Mouse (Mus musculus): ENCODE results near the gene Xlr5a. TPM values are rescaled to one million over a fixed set of nuclear protein-coding genes. Genes with fewer than 3 reads are reported as not detected.

Xlr5a gene
- polyA plus RNA-seq (2012; rRNA removed), result 0.07 TPM in 1 of 2 replicates, not detected in the other

GRCm38 (mm10) chrX:73292876-73293275 is at the start of gene Xlr5a, which contains the start of gene Xlr5c:
Gene Xlr5a (minus strand): TSS chrX:73292976.
Gene Xlr5c (minus strand): TSS chrX:73292976.

DNA sequence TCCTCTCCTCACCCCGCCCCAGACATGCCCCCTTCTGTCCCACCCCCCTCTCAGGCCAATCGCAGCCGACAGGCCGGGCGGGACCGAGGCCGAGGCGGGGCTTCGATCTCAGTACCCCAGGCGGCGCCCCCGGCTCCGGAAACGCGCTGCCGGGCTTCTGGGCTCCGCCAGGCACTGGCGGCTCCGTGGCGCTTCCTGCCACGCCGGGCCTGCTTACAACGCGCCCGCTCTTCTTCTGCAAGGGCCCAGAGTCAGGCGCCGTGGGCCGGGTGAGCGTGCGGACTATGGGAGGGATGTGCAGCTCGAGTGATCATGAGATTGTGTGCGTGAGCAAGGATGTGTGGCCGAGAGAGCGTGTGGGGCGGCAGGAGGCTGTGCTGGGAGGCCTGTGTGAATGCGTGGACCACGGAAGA is 49.7 kb upstream of the Xlr5a start, which contains the start of gene Zfp275:
Gene Zfp275, plus strand, starts transcription at position 139 of the 413 bp plus-strand sequence.

DNA sequence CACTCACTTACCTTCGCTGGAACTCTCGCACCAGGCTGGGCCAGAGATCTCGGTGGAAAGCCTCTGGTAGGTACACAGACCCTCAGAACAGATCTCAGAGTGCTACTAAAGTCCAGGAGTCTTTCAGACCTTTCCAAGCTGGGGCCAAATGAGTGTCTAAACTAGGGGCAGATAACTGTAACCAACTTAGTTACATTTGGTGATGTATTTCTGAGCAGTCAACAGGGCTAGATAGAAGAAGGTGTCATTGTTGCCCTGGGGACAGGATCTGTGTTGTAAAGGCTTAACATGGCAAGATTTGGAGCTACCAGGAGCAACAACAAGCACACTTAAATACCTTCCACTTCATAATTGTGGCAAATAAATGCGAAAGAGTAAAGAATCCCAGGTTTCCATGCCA is 44.0 kb upstream of the Xlr5a start, which contains the start of gene Gm45015:
Gene Gm45015, minus strand, starts transcription at position 101 of the 400 bp plus-strand sequence.

GRCm38 (mm10) chrX:73265270-73265669 is 27.5 kb downstream of the Xlr5a start, which contains the start of gene Xlr3c:
Gene Xlr3c (minus strand): TSS chrX:73265390.

DNA sequence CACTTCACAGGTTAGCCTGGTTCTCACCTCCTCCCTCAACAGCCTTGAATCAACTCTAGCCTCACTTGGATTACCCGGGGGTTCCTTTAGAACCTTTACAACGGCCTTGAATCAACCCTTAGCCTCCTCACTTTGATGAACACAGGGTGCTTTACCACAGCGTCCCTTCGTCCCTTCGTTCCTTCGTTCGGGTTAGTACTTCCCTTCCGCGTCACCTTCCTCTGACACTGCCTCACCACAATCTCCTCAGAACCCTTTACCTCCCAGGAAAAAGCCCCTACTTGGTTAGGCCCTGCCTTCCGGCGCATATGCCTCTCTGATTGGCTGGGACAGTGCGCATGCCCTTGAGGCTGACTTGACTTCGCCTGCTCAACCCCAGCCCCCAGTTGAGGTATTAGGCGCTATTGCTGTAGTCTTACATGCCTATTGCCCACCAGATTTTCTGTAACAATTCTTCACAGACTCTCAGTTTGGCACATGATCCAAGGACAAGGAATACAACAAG is 49.9 kb downstream of the Xlr5a start, which contains the start of gene Xlr4c:
Gene Xlr4c, minus strand, starts transcription at position 310 of the 505 bp plus-strand sequence.

DNA sequence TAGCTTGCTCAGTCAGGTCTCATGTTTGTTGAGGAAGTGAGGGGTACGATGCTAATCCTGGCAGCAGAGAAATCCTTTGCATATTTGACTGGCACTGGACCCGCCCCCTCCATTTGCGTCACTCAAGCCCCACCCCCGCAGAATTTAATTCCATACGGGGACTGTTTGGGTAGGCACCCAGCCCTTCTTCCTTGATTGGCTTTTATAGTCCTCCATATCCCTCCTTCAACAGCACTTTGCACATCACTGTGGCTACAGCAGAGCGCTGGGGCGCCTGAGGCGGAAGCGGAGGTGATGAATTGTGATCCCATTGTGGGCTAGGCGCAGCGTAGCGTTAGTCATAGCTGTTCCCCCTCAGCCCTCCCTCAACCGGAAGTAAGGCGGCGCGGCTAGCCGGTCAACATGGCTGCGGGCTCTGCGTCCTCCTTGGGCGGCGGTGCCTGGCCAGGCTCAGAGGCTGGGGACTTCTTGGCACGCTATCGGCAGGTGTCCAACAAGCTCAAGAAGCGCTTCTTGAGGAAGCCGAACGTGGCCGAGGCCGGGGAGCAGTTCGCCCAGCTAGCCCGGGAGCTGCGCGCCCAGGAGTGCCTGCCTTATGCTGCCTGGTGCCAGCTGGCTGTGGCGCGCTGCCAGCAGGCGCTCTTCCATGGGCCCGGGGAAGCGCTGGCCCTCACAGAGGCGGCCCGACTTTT is 64.7 kb downstream of the Xlr5a start, which contains the start of gene F8a:
Gene F8a, plus strand, starts transcription at position 378 of the 692 bp plus-strand sequence.

GRCm38 (mm10) chrX:73213819-73214564 is 78.8 kb downstream of the Xlr5a start, which contains the start of gene Xlr4b:
Gene Xlr4b (plus strand): TSS chrX:73214333.

GRCm38 (mm10) chrX:73191934-73192333 is 100.8 kb downstream of the Xlr5a start, which contains the start of gene Xlr3b:
Gene Xlr3b (plus strand): TSS chrX:73192207.

GRCm38 (mm10) chrX:73176889-73177288 is 115.9 kb downstream of the Xlr5a start, which contains the start of gene Spin2d:
Gene Spin2d (minus strand): TSS chrX:73176989.

GRCm38 (mm10) chrX:73149350-73149749 is 143.4 kb downstream of the Xlr5a start, which contains the start of gene DXBay18:
Gene DXBay18 (minus strand): TSS chrX:73149450.

GRCm38 (mm10) chrX:73148496-73148895 is 144.3 kb downstream of the Xlr5a start, which contains the start of gene Xlr5b:
Gene Xlr5b (plus strand): TSS chrX:73148796.

GRCm38 (mm10) chrX:73116747-73117146 is 176.0 kb downstream of the Xlr5a start, which contains the start of gene Gm14685:
Gene Gm14685 (plus strand): TSS chrX:73117047.

GRCm38 (mm10) chrX:73096941-73097508 is 195.8 kb downstream of the Xlr5a start, which contains the start of gene Xlr3a:
Gene Xlr3a (minus strand): TSS chrX:73097095.

GRCm38 (mm10) chrX:73082267-73083055 is 210.3 kb downstream of the Xlr5a start, which contains the start of gene Xlr4a:
Gene Xlr4a (minus strand): TSS chrX:73082478.

DNA sequence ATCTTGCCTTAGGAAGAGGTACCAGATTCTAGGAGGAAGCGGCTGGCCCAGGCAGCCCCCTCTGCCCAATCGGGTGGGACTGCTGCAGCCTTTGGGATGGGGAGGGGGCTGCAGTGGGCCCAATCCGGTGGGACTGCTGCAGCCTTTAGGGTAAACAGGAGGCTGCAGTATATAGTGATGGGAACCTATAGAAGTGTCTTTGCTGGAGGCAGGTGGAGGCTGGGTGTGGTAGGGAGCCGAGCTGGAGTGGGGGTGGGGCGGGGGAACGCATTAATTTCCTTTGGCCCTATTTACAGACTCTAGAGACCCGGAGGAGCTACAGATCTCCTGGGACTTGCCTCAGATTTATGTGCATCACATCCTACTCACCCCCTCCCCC is 228.4 kb downstream of the Xlr5a start, which contains the start of gene Pnma3:
Gene Pnma3, plus strand, starts transcription at position 373 of the 379 bp plus-strand sequence.

Other genes with a start within 250 kb of the Xlr5a start
- gene Pnma3, start 228.2 kb downstream of the Xlr5a start, polyA plus RNA-seq (2012; rRNA removed), result 22.8 and 27.1 TPM in 2 replicates
- gene Xlr4a, start 210.5 kb downstream of the Xlr5a start, polyA plus RNA-seq (2012; rRNA removed), result 0.16 and 0.57 TPM in 2 replicates
- 2.3 and 2.4 TPM in 2 replicates for gene Xlr3a, start 195.9 kb downstream of the Xlr5a start, polyA plus RNA-seq (2012; rRNA removed)
- 0.95 and 1.1 TPM in 2 replicates for gene Gm14685, start 175.9 kb downstream of the Xlr5a start, polyA plus RNA-seq (2012; rRNA removed)
- gene Xlr5b, start 144.2 kb downstream of the Xlr5a start, polyA plus RNA-seq (2012; rRNA removed), result not detected in 2 replicates
- 1.2 TPM in 2 replicates for gene DXBay18, start 143.5 kb downstream of the Xlr5a start, polyA plus RNA-seq (2012; rRNA removed)
- not detected in 2 replicates for gene Spin2d, start 116.0 kb downstream of the Xlr5a start, polyA plus RNA-seq (2012; rRNA removed)
- gene Xlr3b, start 100.8 kb downstream of the Xlr5a start, polyA plus RNA-seq (2012; rRNA removed), result 3.5 and 7.2 TPM in 2 replicates
- 0.13 and 0.47 TPM in 2 replicates for gene Xlr4b, start 78.6 kb downstream of the Xlr5a start, polyA plus RNA-seq (2012; rRNA removed)
- gene F8a, start 64.7 kb downstream of the Xlr5a start, polyA plus RNA-seq (2012; rRNA removed), result 13.1 and 15.3 TPM in 2 replicates
- gene Xlr4c, start 49.8 kb downstream of the Xlr5a start, polyA plus RNA-seq (2012; rRNA removed), result 0.23 TPM in 1 of 2 replicates, not detected in the other
- 0.08 and 0.12 TPM in 2 replicates for gene Xlr3c, start 27.6 kb downstream of the Xlr5a start, polyA plus RNA-seq (2012; rRNA removed)
- gene Xlr5c, start within 50 bp of the Xlr5a start, polyA plus RNA-seq (2012; rRNA removed), result not detected in 2 replicates
- gene Gm45015, start 43.9 kb upstream of the Xlr5a start, polyA plus RNA-seq (2012; rRNA removed), result not detected in 2 replicates
- gene Zfp275, start 49.6 kb upstream of the Xlr5a start, polyA plus RNA-seq (2012; rRNA removed), result 20.4 and 21.9 TPM in 2 replicates
- 0.16 and 0.26 TPM in 2 replicates for gene Gm18336, start 105.8 kb upstream of the Xlr5a start, polyA plus RNA-seq (2012; rRNA removed)
- gene Zfp92, start 118.1 kb upstream of the Xlr5a start, polyA plus RNA-seq (2012; rRNA removed), result 2.9 and 3.0 TPM in 2 replicates
- 0.26 TPM in 1 of 2 replicates, not detected in the other for gene Trex2, start 142.4 kb upstream of the Xlr5a start, polyA plus RNA-seq (2012; rRNA removed)
- gene Haus7, start 166.1 kb upstream of the Xlr5a start, polyA plus RNA-seq (2012; rRNA removed), result 46.5 and 50.4 TPM in 2 replicates
- gene Bgn, start 190.6 kb upstream of the Xlr5a start, polyA plus RNA-seq (2012; rRNA removed), result 34.7 and 51.7 TPM in 2 replicates
- gene Atp2b3, start 210.1 kb upstream of the Xlr5a start, polyA plus RNA-seq (2012; rRNA removed), result 16.9 and 17.8 TPM in 2 replicates

All from central nervous system, embryonic 18 days (tissue).